Mouse (Mus musculus): ENCODE measurements at regions not wholly inside any gene's neighbourhood (a gene's known extent, or its start where the extent isn't known, plus 50 kb on each side); places are given as distances from the start of the nearest gene placed in this dataset.

GRCm38 (mm10) chr14:100607109-100607508, 322.6 kb upstream of the Klf12 start:
- no peak for DNase-seq

- DNase-seq = no peak
Measured at GRCm38 (mm10) chr14:100600886-100601451, 316.5 kb upstream of the Klf12 start.

- no peak for DNase-seq
Measured at GRCm38 (mm10) chr14:100570026-100570425, 285.5 kb upstream of the Klf12 start.

GRCm38 (mm10) chr14:100561884-100562283, 277.4 kb upstream of the Klf12 start:
- DNase-seq = no peak

- no peak for DNase-seq
Measured at GRCm38 (mm10) chr14:100558378-100558777, 273.9 kb upstream of the Klf12 start.

GRCm38 (mm10) chr14:100552466-100552865, 268.0 kb upstream of the Klf12 start:
- DNase-seq = no peak

GRCm38 (mm10) chr14:100550266-100550665, 265.8 kb upstream of the Klf12 start:
- DNase-seq = no peak

- no peak for DNase-seq
Measured at GRCm38 (mm10) chr14:100530217-100530616, 245.7 kb upstream of the Klf12 start.

GRCm38 (mm10) chr14:100529758-100530157, 245.3 kb upstream of the Klf12 start:
- no peak for DNase-seq

GRCm38 (mm10) chr14:100509396-100509795, 224.9 kb upstream of the Klf12 start:
- no peak for DNase-seq

- no peak for DNase-seq
Measured at GRCm38 (mm10) chr14:100508087-100508486, 223.6 kb upstream of the Klf12 start.

- no peak for DNase-seq
Measured at GRCm38 (mm10) chr14:100507616-100508015, 223.1 kb upstream of the Klf12 start.

GRCm38 (mm10) chr14:100488837-100489236, 204.4 kb upstream of the Klf12 start:
- no peak for DNase-seq

- DNase-seq = no peak
Measured at GRCm38 (mm10) chr14:100485489-100485888, 201.0 kb upstream of the Klf12 start.

- DNase-seq = no peak
Measured at GRCm38 (mm10) chr14:100484101-100484500, 199.6 kb upstream of the Klf12 start.

- DNase-seq = no peak
Measured at GRCm38 (mm10) chr14:100477595-100478380, 193.3 kb upstream of the Klf12 start.

GRCm38 (mm10) chr14:100468311-100468710, 183.8 kb upstream of the Klf12 start:
- DNase-seq = no peak

GRCm38 (mm10) chr14:100462321-100462720, 177.8 kb upstream of the Klf12 start:
- DNase-seq = no peak

- DNase-seq = peak; percentile 43
Measured at GRCm38 (mm10) chr14:100461141-100462043, 176.9 kb upstream of the Klf12 start.

GRCm38 (mm10) chr14:100459601-100460290, 175.3 kb upstream of the Klf12 start:
- peak; percentile 8 for DNase-seq

- peak; percentile 52 for DNase-seq
Measured at GRCm38 (mm10) chr14:100458727-100459447, 174.4 kb upstream of the Klf12 start.
